In genomic region chr2:135708386-135708785, GRCm38 (mm10) we compare ENCODE assay signal across 27 mouse cellular contexts. TPM values are rescaled to one million over a fixed set of nuclear protein-coding genes. Genes with fewer than 3 reads are reported as not detected.
DNase-seq lines count a peak whose midpoint lies in the region; ATAC-seq and TF ChIP-seq lines count a peak whose summit lies in the region.
"Had no signal": no experiment of that assay in that cellular context is flagged by ENCODE, and none has a peak within 500 bp of the region (broad histone marks: within the 10 kb centered on the region; RNA-seq: fewer than 3 reads in every experiment).

No protein-coding gene starts in this region.

- 76% methylated on average over 3 of the region's 3 CpGs for WGBS in forebrain, embryonic 14.5 days
- 91% methylated on average over 3 of the region's 3 CpGs for WGBS in forebrain, embryonic 11.5 days
- WGBS in kidney, embryonic 16.5 days, result 51% methylated on average over 3 of the region's 3 CpGs
- 48% methylated on average over 3 of the region's 3 CpGs for WGBS in lung, embryonic 14.5 days

- no peak overlapping the region for H3K27ac ChIP-seq in forebrain, embryonic 14.5 days (ENCODE audit: low read depth, low read length)
- no peak overlapping the region for H3K27ac ChIP-seq in forebrain, embryonic 11.5 days (ENCODE audit: low read depth, low read length)
- H3K27ac ChIP-seq in kidney, embryonic 16.5 days (ENCODE audit: low read length), result peak overlapping the region; percentile 55; the same call in 1 of the 2 replicates
- H3K27ac ChIP-seq in lung, embryonic 14.5 days (ENCODE audit: low read depth), result peak overlapping the region; percentile 63; the same call in 1 of the 2 replicates
- H3K27ac ChIP-seq: forebrain, embryonic 12.5 days; heart, embryonic 13.5 days; hindbrain, embryonic 13.5 days; limb, embryonic 12.5 days; liver, embryonic 12.5 days; neural tube, embryonic 13.5 days had no signal

- H3K36me3 ChIP-seq in forebrain, embryonic 14.5 days (ENCODE audit: control insufficient read depth, insufficient read depth, low read length), result no peaks in the 10 kb centered on the region
- H3K36me3 ChIP-seq in forebrain, embryonic 11.5 days (ENCODE audit: control insufficient read depth, insufficient read depth, low read length), result no peaks in the 10 kb centered on the region
- no peaks in the 10 kb centered on the region for H3K36me3 ChIP-seq in kidney, embryonic 16.5 days (ENCODE audit: insufficient read depth, low read length)
- no peaks in the 10 kb centered on the region; the same call in 1 of the 2 replicates for H3K36me3 ChIP-seq in lung, embryonic 14.5 days (ENCODE audit: insufficient read depth)
- H3K36me3 ChIP-seq: forebrain, embryonic 12.5 days; heart, embryonic 13.5 days; hindbrain, embryonic 13.5 days; limb, embryonic 12.5 days; liver, embryonic 12.5 days; neural tube, embryonic 13.5 days had no signal

- H3K9me3 ChIP-seq in forebrain, embryonic 14.5 days (replicated peaks; ENCODE audit: control insufficient read depth, low read length), result no peaks in the 10 kb centered on the region
- H3K9me3 ChIP-seq in forebrain, embryonic 11.5 days (ENCODE audit: control insufficient read depth, low read length), result no peaks in the 10 kb centered on the region
- H3K9me3 ChIP-seq in kidney, embryonic 16.5 days (ENCODE audit: low read length), result no peaks in the 10 kb centered on the region
- no peaks in the 10 kb centered on the region for H3K9me3 ChIP-seq in lung, embryonic 14.5 days (ENCODE audit: low read depth, low read length)
- H3K9me3 ChIP-seq: forebrain, embryonic 12.5 days; heart, embryonic 13.5 days; hindbrain, embryonic 13.5 days; limb, embryonic 12.5 days; liver, embryonic 12.5 days; neural tube, embryonic 13.5 days had no signal

- H3K27me3 ChIP-seq in forebrain, embryonic 14.5 days (replicated peaks; ENCODE audit: control insufficient read depth, insufficient read depth, low read length), result no peaks in the 10 kb centered on the region
- no peaks in the 10 kb centered on the region for H3K27me3 ChIP-seq in forebrain, embryonic 11.5 days (ENCODE audit: control insufficient read depth, insufficient read depth, low read length)
- no peaks in the 10 kb centered on the region for H3K27me3 ChIP-seq in kidney, embryonic 16.5 days (ENCODE audit: insufficient read depth, low read length)
- no peaks in the 10 kb centered on the region for H3K27me3 ChIP-seq in lung, embryonic 14.5 days (ENCODE audit: insufficient read depth, low read length)
- H3K27me3 ChIP-seq: forebrain, embryonic 12.5 days; heart, embryonic 13.5 days; hindbrain, embryonic 13.5 days; limb, embryonic 12.5 days; liver, embryonic 12.5 days had no signal

- no peak for TF ChIP-seq CTCF in lung, embryonic 14.5 days (IDR thresholded peaks at IDR 0.05; ENCODE audit: low read depth)

- peak; percentile 47 for DNase-seq in forebrain, embryonic 14.5 days (ENCODE audit: low spot score)
- no peak for DNase-seq in forebrain, embryonic 11.5 days (ENCODE audit: low spot score)
- no peak for DNase-seq in kidney, adult 9 months
- DNase-seq in lung, embryonic 14.5 days, result peak; percentile 88
- no peak for DNase-seq in lung, adult 18-20 months
- DNase-seq in urinary bladder, postnatal 14 days (ENCODE audit: low spot score), result peak; percentile 38
- DNase-seq in urinary bladder, adult 2 months (ENCODE audit: low spot score), result no peak
- DNase-seq: cerebellum, adult 11-12 months; gastrocnemius, postnatal 10 days; heart, adult 18-20 months; heart, postnatal 36 days; kidney, adult 11 months; layer of hippocampus, postnatal 36 days; lung, adult 2 months; retina, postnatal 1 day; right cerebral cortex, postnatal 25 days; spleen, adult 18-20 months had no signal

- ATAC-seq in forebrain, embryonic 14.5 days, result no peak
- ATAC-seq in forebrain, embryonic 11.5 days (replicated peaks; ENCODE audit: low FRiP score), result no peak
- no peak for ATAC-seq in kidney, embryonic 16.5 days (ENCODE audit: low FRiP score, low TSS enrichment)
- 0 out of 2 replicates have a peak, but pooled peaks have one; percentile 19 for ATAC-seq in lung, embryonic 14.5 days (ENCODE audit: insufficient read depth)
- ATAC-seq: CD4-positive, CD25-positive, alpha-beta regulatory T cell, adult 4 months; liver, embryonic 12.5 days; midbrain, embryonic 16.5 days had no signal

- no peak overlapping the region for H3K9ac ChIP-seq in forebrain, embryonic 14.5 days (ENCODE audit: low read length)
- H3K9ac ChIP-seq in forebrain, embryonic 11.5 days (ENCODE audit: low read length), result no peak overlapping the region
- H3K9ac ChIP-seq in kidney, embryonic 16.5 days (replicated peaks; ENCODE audit: low read length), result no peak overlapping the region
- H3K9ac ChIP-seq in lung, embryonic 14.5 days, result no peak overlapping the region
- H3K9ac ChIP-seq: forebrain, embryonic 12.5 days; heart, embryonic 13.5 days; hindbrain, embryonic 13.5 days; limb, embryonic 12.5 days; liver, embryonic 12.5 days; neural tube, embryonic 13.5 days had no signal

- H3K4me1 ChIP-seq in forebrain, embryonic 14.5 days (ENCODE audit: control insufficient read depth, insufficient read depth, low read length), result peaks cover 19% of the 10 kb centered on the region
- H3K4me1 ChIP-seq in forebrain, embryonic 11.5 days (replicated peaks; ENCODE audit: control insufficient read depth, insufficient read depth, low read length), result peaks cover 18% of the 10 kb centered on the region
- H3K4me1 ChIP-seq in kidney, embryonic 16.5 days (ENCODE audit: insufficient read depth, low read length), result peaks cover 13% of the 10 kb centered on the region
- peaks cover 10% of the 10 kb centered on the region for H3K4me1 ChIP-seq in lung, embryonic 14.5 days (ENCODE audit: insufficient read depth)

- H3K4me3 ChIP-seq in forebrain, embryonic 14.5 days (ENCODE audit: low read depth, low read length), result no peak overlapping the region
- H3K4me3 ChIP-seq in forebrain, embryonic 11.5 days (ENCODE audit: low read depth, low read length), result no peak overlapping the region
- H3K4me3 ChIP-seq in kidney, embryonic 16.5 days (ENCODE audit: low read length), result no peak overlapping the region
- no peak overlapping the region for H3K4me3 ChIP-seq in lung, embryonic 14.5 days (ENCODE audit: low read depth, low read length)
- H3K4me3 ChIP-seq: forebrain, embryonic 12.5 days; heart, embryonic 13.5 days; hindbrain, embryonic 13.5 days; limb, embryonic 12.5 days; liver, embryonic 12.5 days; myocyte; neural tube, embryonic 13.5 days had no signal

- no peak overlapping the region for H3K4me2 ChIP-seq in forebrain, embryonic 14.5 days (ENCODE audit: low read length)
- H3K4me2 ChIP-seq in forebrain, embryonic 11.5 days (ENCODE audit: low read depth, low read length, severe bottlenecking), result no peak overlapping the region
- no peak overlapping the region for H3K4me2 ChIP-seq in kidney, embryonic 16.5 days (replicated peaks; ENCODE audit: low read depth, low read length)
- H3K4me2 ChIP-seq in lung, embryonic 14.5 days, result no peak overlapping the region
- H3K4me2 ChIP-seq: forebrain, embryonic 12.5 days; heart, embryonic 13.5 days; hindbrain, embryonic 13.5 days; limb, embryonic 12.5 days; liver, embryonic 12.5 days; neural tube, embryonic 13.5 days had no signal

RNA-seq across cellular contexts. Expression of gene Plcb4, which starts 49.6 kb away (rescaled TPM):
- 7.1 and 12.0 TPM in 2 replicates for polyA plus RNA-seq in forebrain, embryonic 14.5 days (2014; fragmentation: Nextera tagmentation; extraction: Ambion mirVana)
- 19.6 and 24.1 TPM in 2 replicates for polyA plus RNA-seq in forebrain, embryonic 11.5 days (2014; fragmentation: Nextera tagmentation; extraction: Ambion mirVana)
- 17.3 and 18.9 TPM in 2 replicates for polyA plus RNA-seq in kidney, embryonic 16.5 days (2015; fragmentation: Nextera tagmentation; extraction: Ambion mirVana)
- polyA plus RNA-seq in lung, embryonic 14.5 days (2014; fragmentation: Nextera tagmentation; extraction: Ambion mirVana), result 20.1 and 20.5 TPM in 2 replicates
- 259 and 335 TPM in 2 replicates for polyA plus RNA-seq in urinary bladder, adult 2 months (2012; rRNA removed)

Comparison
In these comparisons a context has a peak if more than half of its experiments do, and no peak if none do; other contexts are left out.
1. DNase-seq: peak in forebrain, embryonic 14.5 days (single experiment), lung, embryonic 14.5 days (single experiment) and urinary bladder, postnatal 14 days (single experiment); none in forebrain, embryonic 11.5 days (single experiment), kidney, adult 9 months (single experiment), lung, adult 18-20 months (0 of 2) and urinary bladder, adult 2 months (single experiment).
2. H3K27ac ChIP-seq: peak in kidney, embryonic 16.5 days (single experiment) and lung, embryonic 14.5 days (single experiment); none in forebrain, embryonic 14.5 days (single experiment) and forebrain, embryonic 11.5 days (single experiment).
3. RNA of gene Plcb4, which starts 49.6 kb away (polyA plus RNA-seq): 259 to 335 TPM in urinary bladder, adult 2 months; 19.6 to 24.1 TPM in forebrain, embryonic 11.5 days, 20.1 to 20.5 TPM in lung, embryonic 14.5 days, 17.3 to 18.9 TPM in kidney, embryonic 16.5 days and 7.1 to 12.0 TPM in forebrain, embryonic 14.5 days; every median in the first group is over 10 times any median in the second.